Mouse (Mus musculus): ENCODE results near the gene Sstr2. TPM values are rescaled to one million over a fixed set of nuclear protein-coding genes. Genes with fewer than 3 reads are reported as not detected.

Gene Sstr2
- 0.40 and 1.5 TPM in 2 replicates for polyA plus RNA-seq (2012; rRNA removed; ENCODE audit: low replicate concordance)

DNA sequence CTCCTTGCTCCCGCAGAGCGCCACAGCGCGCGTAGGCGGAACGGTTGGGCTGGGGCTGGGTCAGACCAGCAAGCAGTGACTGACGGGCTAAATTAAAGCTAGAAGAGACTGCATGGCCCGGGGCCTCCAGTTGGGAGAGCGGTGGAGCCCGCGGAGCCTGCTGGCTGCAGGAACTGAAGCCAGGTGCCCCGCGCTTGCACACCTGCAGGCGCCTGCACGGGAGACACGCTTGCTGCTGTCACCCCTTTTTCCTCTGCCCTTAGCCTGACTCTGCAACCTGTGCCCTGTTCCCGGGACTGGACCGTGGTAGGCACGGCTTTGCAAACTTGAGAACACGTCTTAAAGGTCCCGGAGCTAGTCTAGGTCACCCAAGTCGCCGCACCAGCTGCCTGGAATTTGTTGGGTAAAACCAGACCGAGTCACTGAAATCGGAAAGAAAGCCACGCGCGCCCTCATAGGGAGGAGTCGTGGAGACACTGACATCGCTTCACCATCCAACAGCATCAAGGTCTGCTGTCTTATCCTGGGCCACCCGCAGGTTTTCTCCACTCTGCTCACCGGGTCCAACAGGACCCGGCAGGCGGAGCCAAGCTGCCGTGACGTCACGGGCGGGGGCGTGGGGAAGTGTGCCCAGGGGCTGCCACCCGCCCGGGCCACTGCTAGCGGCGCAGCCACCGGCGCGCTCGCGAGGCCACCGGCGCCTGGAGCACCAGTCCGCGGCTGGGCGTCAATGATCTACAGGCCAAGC, at the start of gene Sstr2:
TSS of gene Sstr2 (plus strand) at position 671 of the 748 bp plus-strand sequence.

DNA sequence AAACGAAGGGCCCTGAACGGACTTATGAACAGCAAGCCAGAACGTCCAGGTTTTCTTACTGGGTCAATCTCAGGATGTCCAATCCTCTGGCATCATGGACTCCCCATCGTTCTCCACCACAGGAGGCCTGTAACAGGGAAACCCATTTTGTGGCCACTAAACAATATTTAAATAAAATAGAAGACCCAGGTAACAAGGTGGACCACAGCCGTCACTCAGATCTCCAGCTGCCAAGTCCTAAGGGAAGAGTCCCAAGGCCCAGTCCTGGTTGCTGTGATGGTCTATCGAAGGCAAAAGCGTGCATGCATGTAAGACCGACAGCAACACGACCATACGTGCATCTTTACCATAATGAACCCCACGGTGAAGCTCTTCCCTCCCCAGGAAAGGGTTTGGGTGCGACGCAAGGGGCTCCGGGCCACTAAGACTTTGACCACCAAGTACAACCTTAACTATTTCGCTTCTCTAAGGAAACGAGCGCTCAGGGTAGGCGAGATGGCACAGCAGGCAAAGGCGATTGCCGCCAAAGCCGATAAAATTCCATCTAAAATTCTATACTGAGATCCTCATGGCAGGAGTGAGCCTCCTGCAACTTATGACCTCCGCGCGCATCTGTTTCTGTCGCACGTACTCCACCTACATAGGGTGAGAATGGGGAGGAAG, 29.7 kb downstream of the Sstr2 start, which contains the start of gene Cog1:
TSS of gene Cog1 (plus strand) at position 480 of the 663 bp plus-strand sequence.

DNA sequence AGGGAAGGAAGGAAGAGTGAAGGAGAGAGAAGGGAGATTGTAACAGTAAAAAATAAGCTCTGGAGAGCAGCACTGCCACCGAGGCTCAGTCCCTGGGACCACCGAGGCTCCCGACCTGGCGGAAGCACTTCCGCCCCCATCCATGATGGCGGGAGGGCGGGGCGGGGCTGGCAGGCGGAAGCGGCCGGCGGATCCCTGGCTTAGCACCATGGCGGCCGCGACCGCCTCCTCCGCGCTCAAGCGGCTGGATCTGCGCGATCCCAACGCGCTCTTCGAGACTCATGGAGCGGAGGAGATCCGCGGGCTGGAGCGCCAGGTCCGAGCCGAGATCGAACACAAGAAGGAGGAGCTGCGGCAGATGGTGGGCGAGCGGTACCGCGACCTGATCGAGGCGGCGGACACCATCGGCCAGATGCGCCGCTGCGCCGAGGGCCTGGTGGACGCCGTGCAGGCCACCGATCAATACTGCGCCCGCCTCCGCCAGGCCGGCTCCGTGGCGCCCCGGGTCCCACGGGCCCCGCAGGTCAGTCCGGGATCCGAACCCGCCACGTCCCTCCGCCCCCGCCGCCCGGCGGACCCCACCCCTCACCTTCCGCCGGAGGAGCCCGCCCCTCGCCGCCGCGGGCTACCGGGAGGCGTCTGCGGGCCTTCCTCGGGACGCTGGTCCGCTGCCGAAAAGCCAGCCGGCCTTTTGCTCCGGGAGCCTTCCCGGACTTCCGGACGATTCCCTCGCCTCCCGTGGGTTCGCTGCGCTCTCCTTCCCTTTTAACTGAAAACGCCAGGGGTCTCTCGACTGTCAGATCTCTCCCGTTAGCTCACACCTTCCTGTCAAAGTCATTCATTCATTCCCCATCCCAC, 30.4 kb downstream of the Sstr2 start, which contains the start of gene Slc39a11:
TSS of gene Slc39a11 (minus strand) at position 727 of the 858 bp plus-strand sequence.

Other genes with a start within 250 kb of the Sstr2 start
- gene Cog1, start 29.8 kb downstream of the Sstr2 start, polyA plus RNA-seq (2012; rRNA removed; ENCODE audit: low replicate concordance): 40.2 and 45.0 TPM in 2 replicates
- 46.2 and 59.4 TPM in 2 replicates for gene Slc39a11, start 30.7 kb downstream of the Sstr2 start, polyA plus RNA-seq (2012; rRNA removed; ENCODE audit: low replicate concordance)
- gene Fam104a, start 64.8 kb downstream of the Sstr2 start, polyA plus RNA-seq (2012; rRNA removed; ENCODE audit: low replicate concordance): 39.0 and 50.2 TPM in 2 replicates
- 2.1 and 2.4 TPM in 2 replicates for gene D11Wsu47e, start 65.1 kb downstream of the Sstr2 start, polyA plus RNA-seq (2012; rRNA removed; ENCODE audit: low replicate concordance)
- gene Cpsf4l, start 90.7 kb downstream of the Sstr2 start, polyA plus RNA-seq (2012; rRNA removed; ENCODE audit: low replicate concordance): not detected in 2 replicates
- gene Cdc42ep4, start 132.5 kb downstream of the Sstr2 start, polyA plus RNA-seq (2012; rRNA removed; ENCODE audit: low replicate concordance): 37.4 and 41.7 TPM in 2 replicates